Mouse (Mus musculus): ENCODE measurements around the gene Spon1.

- TF ChIP-seq CTCF (IDR thresholded peaks at IDR 0.05; ENCODE audit: control insufficient read depth, insufficient read depth, low read length) (no peak), POLR2A (IDR thresholded peaks at IDR 0.05; ENCODE audit: borderline replicate concordance, control insufficient read depth, low read depth, low read length) (no peak)
Observed at GRCm38 (mm10) chr7:114088918-114089317, 323.1 kb downstream of the Spon1 start.
